Mouse (Mus musculus) kidney, postnatal 0 days (tissue): ENCODE results near the gene Maml3. TPM values are rescaled to one million over a fixed set of nuclear protein-coding genes. Genes with fewer than 3 reads are reported as not detected.
A peak's percentile ranks its signal among the peaks of the same experiment; 100 is the strongest.

Experiments used
- ATAC-seq: fragments of 200-750 bp; cut with Nextera tagmentation; replicated peaks from 2 replicates; pipeline ENCODE4 v1.8.0; 2017; ENCODE audit warnings: low read depth, moderate number of reproducible peaks, moderate TSS enrichment, moderate library complexity; ENCODE audit not compliant: low FRiP score
- DNase-seq: peaks from one replicate; pipeline ENCODE4 v3.0.0-alpha.2; 2016; ENCODE audit warnings: low spot score
- H3K27ac ChIP-seq: fragments of 300-500 bp; sonication (generic); 2 replicates; pipeline ENCODE4 v1.5.1; 2014; ENCODE audit warnings: mild to moderate bottlenecking
- H3K27me3 ChIP-seq: fragments of 300-500 bp; sonication (generic); 2 replicates; pipeline ENCODE4 v1.6.1; 2014; ENCODE audit warnings: low read length, mixed read lengths; ENCODE audit not compliant: insufficient read depth
- H3K36me3 ChIP-seq: fragments of 300-500 bp; sonication (generic); 2 replicates; pipeline ENCODE4 v1.6.1; 2014; ENCODE audit warnings: low read length, mixed read lengths; ENCODE audit not compliant: insufficient read depth
- H3K4me1 ChIP-seq: fragments of 300-500 bp; sonication (generic); replicated peaks from 2 replicates; pipeline ENCODE4 v1.6.1; 2014; ENCODE audit warnings: antibody characterized with exemption, low read length, mixed read lengths; ENCODE audit not compliant: insufficient read depth
- H3K4me2 ChIP-seq: fragments of 300-500 bp; sonication (generic); 2 replicates; pipeline ENCODE4 v1.6.1; 2014; ENCODE audit warnings: mild to moderate bottlenecking, low read length, moderate library complexity, mixed read lengths
- H3K4me3 ChIP-seq: fragments of 300-500 bp; sonication (generic); replicated peaks from 2 replicates; pipeline ENCODE4 v1.5.1; 2014; ENCODE audit warnings: low read depth, low read length
- H3K9ac ChIP-seq: fragments of 300-500 bp; sonication (generic); 2 replicates; pipeline ENCODE4 v1.6.1; 2014; ENCODE audit warnings: low read depth, low read length
- H3K9me3 ChIP-seq: fragments of 300-500 bp; sonication (generic); replicated peaks from 2 replicates; pipeline ENCODE4 v1.6.1; 2016; ENCODE audit warnings: low read length, inconsistent platforms, mixed read lengths
- CTCF ChIP-seq: IDR thresholded peaks from 2 replicates; pipeline ENCODE4 v1.5.1; 2016; ENCODE audit warnings: antibody characterized with exemption, low read depth, mild to moderate bottlenecking, moderate library complexity
- WGBS: fragments of 180-500 bp; shearing (Covaris S2); extraction: QIAGEN DNeasy Blood & Tissue Kit; methylation state at CpG from one replicate; pipeline ENCODE4 v1.1.7; 2014; 5-methylcytosine and 5-hydroxymethylcytosine counted together
- polyA plus RNA-seq: library from polyadenylated mRNA; unstranded; fragments of >200 nt; fragmentation: Nextera tagmentation; extraction: Ambion mirVana; gene quantifications from 2 replicates; pipeline ENCODE4 v1.2.1, GENCODE M21; 2015

Gene Maml3
- polyA plus RNA-seq, 1 experiment from 2014 or later = 5.4 TPM

DNA sequence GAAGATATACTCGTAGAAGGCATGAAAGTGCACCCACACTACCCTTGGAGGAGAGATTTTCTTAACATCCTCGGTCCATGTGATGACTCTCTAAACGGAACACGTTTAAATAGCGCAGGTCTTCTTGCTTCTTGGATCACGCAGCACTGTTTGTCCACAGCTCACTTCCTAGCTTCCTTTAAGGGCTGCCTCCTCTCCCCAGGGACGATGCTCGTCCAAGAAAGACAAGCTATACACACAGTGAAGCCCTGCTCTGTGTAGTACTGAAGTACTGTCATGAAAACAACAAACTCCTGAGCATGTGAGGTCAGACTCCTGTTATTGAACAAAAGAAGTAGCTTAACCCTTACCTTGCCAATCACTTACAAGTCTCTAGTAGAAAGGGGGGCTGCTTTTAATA, 192.7 kb downstream of the Maml3 start:
- H3K27ac ChIP-seq = no peak overlapping the region
- no peaks in the 10 kb centered on the region for H3K27me3 ChIP-seq
- no peak for TF ChIP-seq CTCF
- DNase-seq (peak; percentile 41), ATAC-seq (no peak)
- peaks cover 21% of the 10 kb centered on the region for H3K4me1 ChIP-seq
- 40% methylated on average over 8 of the region's 8 CpGs for WGBS
- no peak overlapping the region for H3K9ac ChIP-seq
- no peak overlapping the region for H3K4me2 ChIP-seq
- H3K36me3 ChIP-seq = no peaks in the 10 kb centered on the region
- H3K4me3 ChIP-seq = no peak overlapping the region
- no peaks in the 10 kb centered on the region for H3K9me3 ChIP-seq

DNA sequence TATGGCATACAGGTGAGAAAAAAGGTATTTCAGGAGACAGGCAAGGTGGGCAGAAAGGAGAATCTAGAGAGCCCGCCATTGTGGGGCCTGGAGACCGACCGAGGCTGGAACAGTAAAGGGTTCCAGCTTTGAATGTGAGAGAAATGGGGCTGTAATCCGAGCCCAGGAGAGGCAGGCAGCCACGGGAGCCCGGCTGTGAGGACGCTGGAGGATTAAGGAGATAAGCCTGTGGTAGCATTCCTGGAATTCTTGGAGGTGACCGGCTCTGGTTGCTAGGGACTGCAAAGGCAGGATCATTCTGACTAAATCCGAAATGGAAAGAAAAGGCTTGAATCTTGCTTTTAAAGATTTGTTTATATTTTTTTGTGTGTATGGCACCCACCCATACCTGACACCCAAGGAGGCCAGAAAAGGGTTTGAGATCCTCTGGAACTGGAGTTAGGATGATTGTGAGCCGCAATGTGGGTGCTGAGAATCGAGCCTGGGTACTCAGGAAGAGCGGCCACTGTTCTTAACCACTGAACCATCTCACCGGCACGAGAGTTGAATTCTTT, 196.4 kb downstream of the Maml3 start:
- no peak for ATAC-seq
- Histone ChIP-seq H3K27me3 (no peaks in the 10 kb centered on the region), H3K4me1 (peaks cover 5% of the 10 kb centered on the region; the same call in 1 of the 2 replicates), H3K36me3 (no peaks in the 10 kb centered on the region), H3K9ac (no peak overlapping the region), H3K4me3 (no peak overlapping the region), H3K9me3 (no peaks in the 10 kb centered on the region), H3K4me2 (peak overlapping the region; percentile 16; the same call in 1 of the 2 replicates), H3K27ac (no peak overlapping the region)
- peak; percentile 82 for DNase-seq
- 30% methylated on average over 14 of the region's 14 CpGs for WGBS
- no peak for TF ChIP-seq CTCF

DNA sequence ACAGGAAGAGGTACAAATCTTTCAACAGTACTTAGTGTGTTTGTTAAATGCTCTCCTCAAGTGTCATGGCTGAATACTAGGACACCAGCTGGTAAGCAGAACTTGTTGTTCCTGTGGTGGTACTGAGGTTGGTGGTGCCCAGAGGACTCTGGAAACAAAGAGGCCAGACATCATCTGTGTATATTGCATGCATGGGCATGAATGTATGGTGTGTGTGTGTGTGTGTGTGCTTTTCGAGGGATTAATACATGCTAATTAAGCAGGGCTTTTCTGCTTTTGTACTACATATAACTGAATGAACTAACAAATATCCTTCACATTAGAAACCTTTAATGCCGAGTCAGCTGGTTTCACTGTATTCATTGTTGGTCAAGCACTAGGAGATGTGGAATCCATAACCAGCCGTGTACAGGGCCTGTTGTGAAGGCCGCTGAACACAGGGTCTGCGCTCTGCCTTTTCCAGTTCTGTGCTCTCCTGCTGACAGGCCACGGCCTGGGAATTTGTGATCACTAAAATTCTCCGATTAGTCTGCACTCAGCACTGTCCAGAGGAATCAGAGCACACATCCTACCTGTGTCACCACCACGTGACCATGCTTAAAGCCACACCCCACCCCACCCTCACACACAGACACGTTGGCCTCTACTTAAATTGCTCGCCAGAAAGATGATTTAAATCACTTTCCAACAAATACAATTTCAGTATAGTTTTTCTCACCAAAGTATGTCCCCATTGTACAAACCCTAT, 197.6 kb downstream of the Maml3 start:
- no peak overlapping the region for H3K9ac ChIP-seq
- no peak for ATAC-seq
- peaks cover 3% of the 10 kb centered on the region; the same call in 1 of the 2 replicates for H3K4me1 ChIP-seq
- H3K27ac ChIP-seq = no peak overlapping the region
- no peaks in the 10 kb centered on the region for H3K27me3 ChIP-seq
- no peaks in the 10 kb centered on the region for H3K36me3 ChIP-seq
- H3K4me2 ChIP-seq = no peak overlapping the region
- H3K9me3 ChIP-seq = no peaks in the 10 kb centered on the region
- WGBS = 72% methylated on average over 10 of the region's 10 CpGs
- H3K4me3 ChIP-seq = no peak overlapping the region
- no peak for DNase-seq
- no peak for TF ChIP-seq CTCF

DNA sequence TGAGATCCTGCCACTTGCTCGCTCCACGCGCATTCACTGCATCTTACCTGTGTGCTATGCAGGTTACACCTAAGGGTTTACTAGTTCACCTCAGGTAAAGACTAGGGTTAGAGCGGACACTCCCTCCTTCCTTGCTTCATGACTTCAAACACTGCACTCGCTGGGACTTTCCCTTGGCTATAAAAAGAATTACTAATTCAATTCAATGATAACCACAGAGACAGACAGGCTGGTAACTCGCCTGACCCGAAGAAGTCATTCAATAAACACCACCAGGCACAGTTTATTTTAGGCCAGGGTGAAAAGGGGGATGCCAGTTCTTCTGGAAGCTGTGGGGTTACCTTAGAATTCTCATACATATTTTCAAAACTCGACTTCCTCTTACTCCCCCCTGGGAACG, 199.0 kb downstream of the Maml3 start:
- H3K4me2 ChIP-seq = no peak overlapping the region
- H3K4me1 ChIP-seq = no peaks in the 10 kb centered on the region
- H3K27me3 ChIP-seq = no peaks in the 10 kb centered on the region
- no peak overlapping the region for H3K4me3 ChIP-seq
- WGBS = 81% methylated on average over 9 of the region's 9 CpGs
- H3K27ac ChIP-seq = no peak overlapping the region
- H3K36me3 ChIP-seq = no peaks in the 10 kb centered on the region
- no peaks in the 10 kb centered on the region for H3K9me3 ChIP-seq
- TF ChIP-seq CTCF = no peak
- no peak for DNase-seq
- no peak overlapping the region for H3K9ac ChIP-seq
- ATAC-seq = no peak

DNA sequence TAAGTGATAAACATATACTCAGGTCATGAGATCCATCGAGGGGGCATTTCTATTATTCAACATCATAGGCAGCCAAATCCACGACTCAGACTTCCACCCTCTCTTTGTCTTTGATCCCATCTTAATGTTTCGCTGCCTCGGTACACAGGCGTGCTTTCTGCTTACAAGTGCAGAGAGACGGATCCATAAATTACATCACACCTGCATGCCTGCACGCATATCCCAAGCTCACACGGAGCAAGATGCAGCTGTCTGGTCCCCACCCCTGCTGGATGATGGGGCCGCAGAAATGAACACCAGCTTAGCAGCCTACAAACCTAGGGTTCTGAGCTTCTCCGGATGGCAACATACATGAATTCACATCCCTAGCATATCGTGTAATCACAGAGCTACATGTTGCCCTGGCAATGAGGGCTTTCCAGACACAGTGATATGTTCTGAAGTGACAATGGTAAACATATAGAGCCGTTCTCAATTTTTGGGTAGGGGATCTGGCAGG, 200.5 kb downstream of the Maml3 start:
- Histone ChIP-seq H3K9ac (no peak overlapping the region), H3K4me3 (no peak overlapping the region), H3K27me3 (no peaks in the 10 kb centered on the region), H3K36me3 (no peaks in the 10 kb centered on the region), H3K9me3 (no peaks in the 10 kb centered on the region), H3K4me2 (no peak overlapping the region), H3K27ac (no peak overlapping the region), H3K4me1 (no peaks in the 10 kb centered on the region)
- DNase-seq = no peak
- ATAC-seq = no peak
- TF ChIP-seq CTCF = no peak
- 57% methylated on average over 12 of the region's 12 CpGs for WGBS

DNA sequence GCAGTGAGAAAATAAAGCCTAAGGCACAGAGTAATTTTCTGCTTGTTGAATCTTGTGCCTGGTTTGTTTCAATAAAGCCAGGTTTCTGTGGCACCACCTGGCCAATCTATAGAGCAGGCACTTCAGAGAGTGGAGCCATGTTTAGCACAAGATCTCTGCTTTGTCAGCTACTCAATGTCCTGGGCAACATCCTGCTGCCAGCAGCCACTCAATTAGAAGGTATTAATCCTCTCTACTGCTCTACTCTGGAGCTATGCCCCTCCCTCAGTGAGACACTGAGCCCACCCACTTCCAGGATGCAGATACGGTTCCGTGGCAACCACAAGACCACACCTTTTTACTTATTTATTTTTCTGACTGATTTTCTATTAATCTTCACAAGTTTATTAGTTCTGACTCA, 203.7 kb downstream of the Maml3 start:
- no peaks in the 10 kb centered on the region for H3K36me3 ChIP-seq
- DNase-seq (no peak), ATAC-seq (no peak)
- no peaks in the 10 kb centered on the region for H3K4me1 ChIP-seq
- no peak overlapping the region for H3K27ac ChIP-seq
- no peaks in the 10 kb centered on the region for H3K9me3 ChIP-seq
- no peak overlapping the region for H3K4me2 ChIP-seq
- H3K4me3 ChIP-seq = no peak overlapping the region
- no peak for TF ChIP-seq CTCF
- H3K27me3 ChIP-seq = no peaks in the 10 kb centered on the region
- WGBS = 53% methylated on average over 2 of the region's 2 CpGs
- H3K9ac ChIP-seq = no peak overlapping the region
